Mouse (Mus musculus) splenic B cell, adult 2 months (primary cell): ENCODE measurements around the gene Slc30a3.

Experiments
- DNase-seq: peaks from one replicate; pipeline ENCODE4 v3.0.0-alpha.2; 2011; ENCODE audit warnings: low read depth, low spot score
- H3K27me3 ChIP-seq: 2 replicates; pipeline ENCODE4 v1.6.1; 2012; ENCODE audit warnings: mild to moderate bottlenecking, low read length, moderate library complexity, mixed read lengths; ENCODE audit not compliant: control insufficient read depth, poor library complexity, insufficient read depth, severe bottlenecking
- H3K36me3 ChIP-seq: 2 replicates; pipeline ENCODE4 v1.6.1; 2012; ENCODE audit warnings: mild to moderate bottlenecking, low read length, moderate library complexity, mixed read lengths; ENCODE audit not compliant: control insufficient read depth, poor library complexity, insufficient read depth, severe bottlenecking

The Slc30a3 gene

GRCm38 (mm10) chr5:31108000-31108490 lies at the start of gene Slc30a3:
Gene Slc30a3, minus strand, starts transcription at chr5:31108237.
- Histone ChIP-seq H3K27me3 (no peaks in the 10 kb centered on the region), H3K36me3 (no peaks in the 10 kb centered on the region)
- DNase-seq: no peak

GRCm38 (mm10) chr5:31154152-31154553 lies 46.1 kb upstream of the Slc30a3 start, which contains the start of gene Mpv17:
Gene Mpv17, minus strand, starts transcription at chr5:31154251.
- H3K27me3 ChIP-seq: no peaks in the 10 kb centered on the region
- DNase-seq: peak; percentile 84
- peaks cover 16% of the 10 kb centered on the region for H3K36me3 ChIP-seq

GRCm38 (mm10) chr5:31153516-31154151 lies 45.6 kb upstream of the Slc30a3 start:
- no peak for DNase-seq
- H3K27me3 ChIP-seq: no peaks in the 10 kb centered on the region

GRCm38 (mm10) chr5:31151746-31152145 lies 43.7 kb upstream of the Slc30a3 start:
- Histone ChIP-seq H3K27me3 (no peaks in the 10 kb centered on the region), H3K36me3 (peaks cover 1% of the 10 kb centered on the region; the same call in 1 of the 2 replicates)
- no peak for DNase-seq

More at GRCm38 (mm10) chr5:31153516-31154151, 45.6 kb upstream of the Slc30a3 start:
- H3K36me3 ChIP-seq: peaks cover 11% of the 10 kb centered on the region

GRCm38 (mm10) chr5:31149781-31150180 lies 41.7 kb upstream of the Slc30a3 start:
- DNase-seq: no peak
- H3K27me3 ChIP-seq: no peaks in the 10 kb centered on the region
- H3K36me3 ChIP-seq: no peaks in the 10 kb centered on the region; the same call in 1 of the 2 replicates

- Histone ChIP-seq H3K27me3 (no peaks in the 10 kb centered on the region; the same call in none of the 2 replicates), H3K36me3 (no peaks in the 10 kb centered on the region)
- no peak for DNase-seq
These were observed 31.0 kb upstream of the Slc30a3 start for GRCm38 (mm10) chr5:31138968-31139425.

GRCm38 (mm10) chr5:31138241-31138967 lies 30.4 kb upstream of the Slc30a3 start, which contains the start of gene Ucn:
Gene Ucn, minus strand, starts transcription at chr5:31138829.
- Histone ChIP-seq H3K27me3 (no peaks in the 10 kb centered on the region; the same call in none of the 2 replicates), H3K36me3 (no peaks in the 10 kb centered on the region)
- no peak for DNase-seq

- H3K27me3 ChIP-seq: no peaks in the 10 kb centered on the region; the same call in none of the 2 replicates
- H3K36me3 ChIP-seq: no peaks in the 10 kb centered on the region
- DNase-seq: no peak
These were observed 29.6 kb upstream of the Slc30a3 start for GRCm38 (mm10) chr5:31137658-31138057.

- Histone ChIP-seq H3K27me3 (no peaks in the 10 kb centered on the region; the same call in none of the 2 replicates), H3K36me3 (no peaks in the 10 kb centered on the region)
- DNase-seq: no peak
These were observed 28.8 kb upstream of the Slc30a3 start for GRCm38 (mm10) chr5:31136730-31137424.

GRCm38 (mm10) chr5:31126050-31126449 lies 18.0 kb upstream of the Slc30a3 start:
- H3K36me3 ChIP-seq: no peaks in the 10 kb centered on the region
- H3K27me3 ChIP-seq: no peaks in the 10 kb centered on the region
- no peak for DNase-seq

GRCm38 (mm10) chr5:31123481-31123880 lies 15.4 kb upstream of the Slc30a3 start:
- Histone ChIP-seq H3K27me3 (no peaks in the 10 kb centered on the region), H3K36me3 (no peaks in the 10 kb centered on the region)
- DNase-seq: no peak

GRCm38 (mm10) chr5:31121111-31121510 lies 13.1 kb upstream of the Slc30a3 start:
- no peaks in the 10 kb centered on the region for H3K27me3 ChIP-seq
- DNase-seq: peak; percentile 16
- no peaks in the 10 kb centered on the region for H3K36me3 ChIP-seq

GRCm38 (mm10) chr5:31116912-31117311 lies 8.9 kb upstream of the Slc30a3 start:
- Histone ChIP-seq H3K36me3 (no peaks in the 10 kb centered on the region), H3K27me3 (no peaks in the 10 kb centered on the region)
- no peak for DNase-seq

- Histone ChIP-seq H3K36me3 (no peaks in the 10 kb centered on the region), H3K27me3 (no peaks in the 10 kb centered on the region)
- no peak for DNase-seq
These were observed 8.3 kb upstream of the Slc30a3 start, which contains the start of gene Trim54 for GRCm38 (mm10) chr5:31116354-31116753. Gene Trim54, plus strand, starts transcription at chr5:31116712.
